Mouse (Mus musculus) MEL-GATA-1-ER (cell line): Measurements from ENCODE around the gene Smyd3.

Experiments used
- DNase-seq: peaks from one replicate; pipeline ENCODE4 v3.0.0-alpha.2; 2012; ENCODE audit warnings: low read depth; ENCODE audit errors: extremely low read depth

Gene Smyd3

DNA sequence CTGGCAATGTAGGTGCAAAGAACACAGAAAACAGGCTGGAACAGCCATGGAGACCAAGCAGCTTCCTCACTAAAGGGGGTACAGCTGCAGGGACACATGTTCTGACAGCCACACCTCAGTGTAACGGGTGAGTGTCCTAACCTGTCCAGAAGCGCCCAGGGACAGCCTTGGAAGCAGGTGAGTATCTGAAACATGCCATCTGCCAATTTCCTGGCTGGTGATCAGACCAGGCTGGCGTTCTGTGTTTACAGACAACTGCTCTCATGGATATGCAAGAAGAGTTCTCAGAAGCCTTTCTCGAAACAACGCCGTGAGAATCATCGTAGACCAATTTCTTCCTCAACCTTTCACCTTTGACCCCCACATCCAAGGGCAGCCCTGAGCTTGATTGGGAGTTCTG, 444.0 kb downstream of the Smyd3 start:
- DNase-seq = no peak

- DNase-seq = no peak
Observed at GRCm38 (mm10) chr1:179072935-179073654, 444.7 kb downstream of the Smyd3 start.

- DNase-seq = no peak
Observed at GRCm38 (mm10) chr1:179072406-179072805, 445.4 kb downstream of the Smyd3 start.

GRCm38 (mm10) chr1:179068990-179069389, 448.9 kb downstream of the Smyd3 start:
- peak; percentile 34 for DNase-seq

DNA sequence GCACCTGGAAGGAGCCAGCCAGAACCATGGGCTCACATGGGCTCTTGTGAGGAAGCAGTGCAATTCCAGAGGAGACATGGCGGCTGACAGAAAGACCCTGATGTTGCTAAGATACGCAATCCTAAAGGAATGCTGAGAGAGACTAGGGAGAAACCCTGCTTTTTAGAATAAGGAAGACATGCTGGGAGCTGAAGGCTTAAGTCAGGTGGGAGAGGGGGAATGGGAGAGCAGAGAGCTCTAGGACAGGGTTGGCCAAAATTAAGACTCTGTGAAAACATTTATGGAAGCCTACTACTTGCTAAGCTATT, 452.6 kb downstream of the Smyd3 start:
- DNase-seq = no peak

GRCm38 (mm10) chr1:179064601-179065293, 453.1 kb downstream of the Smyd3 start:
- no peak for DNase-seq

DNA sequence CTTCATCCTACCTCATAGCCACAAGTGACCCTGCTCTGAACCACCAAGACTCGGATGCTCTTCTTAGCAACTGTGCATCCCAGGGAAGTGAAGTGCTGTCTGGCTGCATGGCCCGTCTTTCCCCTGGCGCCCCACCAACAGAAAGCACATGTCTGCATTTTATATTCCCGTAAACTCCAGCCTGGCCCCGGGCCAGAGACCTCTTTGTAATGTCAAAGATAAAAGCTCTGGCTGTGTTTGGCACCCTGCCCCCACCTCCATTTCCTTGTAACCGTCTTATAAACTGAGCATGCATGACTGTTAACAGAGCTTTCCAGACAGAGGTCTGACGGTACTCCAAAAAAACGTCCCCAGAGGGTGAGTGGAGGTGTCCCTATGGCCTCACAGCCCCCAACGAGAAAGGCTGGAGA, 456.1 kb downstream of the Smyd3 start:
- peak; percentile 72 for DNase-seq

DNA sequence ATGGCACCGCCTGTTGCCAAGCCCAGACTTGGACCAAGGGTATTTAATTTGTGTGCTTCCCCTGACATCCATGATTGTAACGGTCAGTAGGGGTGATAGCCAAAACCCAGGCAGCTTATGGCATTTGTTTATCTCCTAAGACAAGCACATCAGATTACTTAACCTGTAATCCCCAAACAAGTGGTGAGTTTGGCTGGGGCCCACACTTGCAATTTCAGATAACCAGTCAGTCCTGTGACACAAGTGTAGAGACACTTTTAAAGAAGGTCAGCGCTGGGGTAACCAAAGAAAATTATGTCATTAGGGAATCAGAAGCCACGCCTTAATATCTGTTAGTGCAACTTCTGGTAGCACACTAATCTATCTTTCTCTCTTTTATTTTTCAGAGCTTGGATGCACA, 456.8 kb downstream of the Smyd3 start:
- DNase-seq = peak; percentile 22

GRCm38 (mm10) chr1:179060113-179060955, 457.5 kb downstream of the Smyd3 start:
- DNase-seq = no peak

GRCm38 (mm10) chr1:179059286-179060112, 458.3 kb downstream of the Smyd3 start:
- DNase-seq = no peak

GRCm38 (mm10) chr1:179058675-179059074, 459.2 kb downstream of the Smyd3 start:
- no peak for DNase-seq

- peak; percentile 24 for DNase-seq
Observed at GRCm38 (mm10) chr1:179055760-179056159, 462.1 kb downstream of the Smyd3 start.

DNA sequence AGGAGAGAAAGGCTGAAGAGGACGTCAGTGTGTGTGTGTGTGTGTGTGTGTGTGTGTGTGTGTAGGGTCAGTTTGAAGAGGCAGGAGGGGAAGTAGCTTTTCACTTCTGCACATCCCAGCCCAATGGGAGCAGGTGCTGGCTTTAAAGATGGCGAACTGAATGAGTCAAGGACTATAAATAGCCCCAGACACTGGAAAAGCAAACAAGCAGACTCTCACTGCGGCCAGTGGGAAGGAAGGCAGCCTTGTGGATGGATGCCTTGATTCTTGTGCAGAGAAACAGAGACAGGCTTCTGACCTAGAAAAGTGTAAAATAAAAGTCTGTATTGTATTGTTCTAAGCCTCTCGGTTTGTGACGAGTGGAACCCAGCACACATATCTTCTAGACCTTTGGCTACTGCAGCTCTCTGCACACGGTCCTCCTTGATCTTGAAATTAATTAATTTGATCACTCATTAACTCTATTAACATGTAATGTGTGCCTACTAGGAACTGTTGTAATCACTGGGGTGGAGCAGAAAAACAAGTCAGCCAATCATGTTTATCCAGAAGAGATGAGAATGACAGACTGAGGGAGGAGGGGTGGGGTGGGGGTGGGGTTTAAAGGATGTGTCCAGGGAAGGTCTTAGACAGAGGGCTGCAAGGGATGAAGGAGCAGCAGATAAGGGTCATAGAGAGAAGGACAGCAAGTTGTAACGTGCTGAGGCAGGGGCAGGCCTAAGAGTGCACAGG, 463.3 kb downstream of the Smyd3 start:
- no peak for DNase-seq

GRCm38 (mm10) chr1:179052545-179053180, 465.2 kb downstream of the Smyd3 start:
- DNase-seq = no peak

- no peak for DNase-seq
Observed at GRCm38 (mm10) chr1:179047931-179048596, 469.8 kb downstream of the Smyd3 start.

DNA sequence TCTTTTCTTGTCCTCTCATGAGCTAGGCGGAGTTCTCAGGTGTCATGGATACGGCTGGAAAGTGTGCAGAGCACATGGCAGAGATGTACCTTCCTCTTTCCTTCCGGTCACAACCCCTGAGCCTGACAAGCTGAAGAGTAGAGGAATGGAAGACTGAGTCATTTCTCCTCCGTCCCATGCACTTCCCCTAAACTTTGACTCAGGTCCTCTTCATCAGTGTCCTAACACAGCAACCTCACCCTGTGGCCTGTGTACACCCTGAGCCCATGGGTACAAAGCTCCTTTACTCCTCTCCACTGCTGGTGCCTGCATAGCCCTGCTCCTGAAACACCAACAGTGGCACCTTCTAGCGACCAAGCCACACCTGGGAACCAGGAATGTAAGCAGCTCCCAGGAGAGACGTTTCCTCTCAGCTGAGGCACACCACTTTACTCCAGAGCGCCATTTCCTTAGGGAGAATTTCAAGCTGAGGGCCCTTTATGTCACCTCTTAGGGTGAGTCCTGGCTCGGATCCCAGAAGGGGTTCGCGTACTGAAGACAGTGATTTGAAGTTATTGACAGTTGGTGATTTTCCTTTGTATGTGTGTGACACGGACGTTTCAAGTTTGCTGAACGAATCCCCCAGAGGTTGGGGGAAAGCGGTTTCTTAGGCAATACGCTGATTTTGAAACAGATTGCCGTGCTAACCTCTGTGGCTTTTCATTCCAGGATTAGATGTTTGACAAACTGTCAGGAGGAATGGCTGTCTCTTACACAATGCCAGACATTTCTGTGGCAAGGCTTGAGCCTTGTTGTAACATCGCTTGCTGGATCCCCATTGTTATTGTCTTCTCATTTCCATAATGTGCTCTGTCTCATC, 471.8 kb downstream of the Smyd3 start:
- DNase-seq = no peak

GRCm38 (mm10) chr1:179044165-179044564, 473.7 kb downstream of the Smyd3 start:
- no peak for DNase-seq

GRCm38 (mm10) chr1:179043644-179044043, 474.2 kb downstream of the Smyd3 start:
- DNase-seq = no peak

GRCm38 (mm10) chr1:179041905-179042337, 475.9 kb downstream of the Smyd3 start:
- no peak for DNase-seq
